Mouse (Mus musculus): Measurements from ENCODE around the gene Slc35e3.
"Not testable (repeated sequence)": the region's sequence is repeated elsewhere in the genome, so short reads cannot be mapped to it uniquely, and the experiment has no call there.

Gene Slc35e3

GRCm38 (mm10) chr10:117749050-117749686, 3.0 kb upstream of the Slc35e3 start:
- no peak for DNase-seq

- no peak for DNase-seq
These were observed 2.3 kb upstream of the Slc35e3 start for GRCm38 (mm10) chr10:117748276-117749049.

- DNase-seq = no peak
These were observed 1.5 kb upstream of the Slc35e3 start for GRCm38 (mm10) chr10:117747711-117748110.

GRCm38 (mm10) chr10:117745570-117746296, 432 bp downstream of the Slc35e3 start:
- DNase-seq = peak; percentile 32

- DNase-seq = no peak
These were observed 2.2 kb downstream of the Slc35e3 start for GRCm38 (mm10) chr10:117743917-117744316.

GRCm38 (mm10) chr10:117743182-117743581, 3.0 kb downstream of the Slc35e3 start:
- DNase-seq = no peak

GRCm38 (mm10) chr10:117742618-117743017, 3.5 kb downstream of the Slc35e3 start:
- DNase-seq = no peak

- DNase-seq = no peak
These were observed 4.3 kb downstream of the Slc35e3 start for GRCm38 (mm10) chr10:117741698-117742475.

GRCm38 (mm10) chr10:117740921-117741320, 5.2 kb downstream of the Slc35e3 start:
- no peak for DNase-seq

- no peak for DNase-seq
These were observed 6.0 kb downstream of the Slc35e3 start for GRCm38 (mm10) chr10:117740171-117740570.

GRCm38 (mm10) chr10:117739648-117739948, 6.6 kb downstream of the Slc35e3 start:
- DNase-seq = no peak

GRCm38 (mm10) chr10:117738928-117739647, 7.1 kb downstream of the Slc35e3 start:
- no peak for DNase-seq

- DNase-seq = no peak
These were observed 7.8 kb downstream of the Slc35e3 start for GRCm38 (mm10) chr10:117738140-117738921.

- not testable (repeated sequence) for DNase-seq
These were observed 8.7 kb downstream of the Slc35e3 start for GRCm38 (mm10) chr10:117737498-117737897.

- no peak for DNase-seq
These were observed 9.1 kb downstream of the Slc35e3 start for GRCm38 (mm10) chr10:117737075-117737474.

- no peak for DNase-seq
These were observed 9.6 kb downstream of the Slc35e3 start for GRCm38 (mm10) chr10:117736573-117736972.

GRCm38 (mm10) chr10:117735396-117735795, 10.8 kb downstream of the Slc35e3 start:
- DNase-seq = not testable (repeated sequence)

- DNase-seq = not testable (repeated sequence)
These were observed 11.9 kb downstream of the Slc35e3 start for GRCm38 (mm10) chr10:117734104-117734852.

- DNase-seq = not testable (repeated sequence)
These were observed 12.5 kb downstream of the Slc35e3 start for GRCm38 (mm10) chr10:117733626-117734025.

- DNase-seq = no peak
These were observed 13.1 kb downstream of the Slc35e3 start for GRCm38 (mm10) chr10:117732962-117733592.

All from cerebellum, adult 8-10 months (tissue).